Mouse (Mus musculus) frontal cortex, postnatal 10 days (tissue): ENCODE results near the gene Cacna1e.

Experiments
- DNase-seq, 2 experiments: peaks; one replicate each; pipeline ENCODE4 v3.0.0; 2022; ENCODE audit warnings: low spot score in 2 of 2, mixed read lengths in 1 of 2

The Cacna1e gene

DNA sequence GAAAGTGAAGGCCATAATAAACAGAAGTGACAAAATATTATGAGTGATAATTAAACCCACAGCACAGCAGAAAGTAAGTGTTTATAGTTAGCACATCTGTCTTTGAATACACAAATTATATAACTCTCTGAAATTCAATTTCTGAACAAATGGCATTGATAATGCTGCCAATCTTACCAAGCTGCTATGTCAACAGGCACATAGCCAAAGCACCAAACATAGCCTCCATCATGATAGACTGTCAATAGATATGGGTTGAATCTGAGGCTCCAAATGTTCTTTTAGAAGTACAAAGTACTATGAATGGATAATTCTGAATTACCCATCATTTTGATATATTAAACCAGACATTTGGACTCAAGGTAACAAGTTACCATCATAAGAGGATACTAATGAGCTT is 372.6 kb downstream of the Cacna1e start:
- no peak for DNase-seq

GRCm38 (mm10) chr1:154504005-154504404 is 380.3 kb downstream of the Cacna1e start:
- no peak for DNase-seq

DNA sequence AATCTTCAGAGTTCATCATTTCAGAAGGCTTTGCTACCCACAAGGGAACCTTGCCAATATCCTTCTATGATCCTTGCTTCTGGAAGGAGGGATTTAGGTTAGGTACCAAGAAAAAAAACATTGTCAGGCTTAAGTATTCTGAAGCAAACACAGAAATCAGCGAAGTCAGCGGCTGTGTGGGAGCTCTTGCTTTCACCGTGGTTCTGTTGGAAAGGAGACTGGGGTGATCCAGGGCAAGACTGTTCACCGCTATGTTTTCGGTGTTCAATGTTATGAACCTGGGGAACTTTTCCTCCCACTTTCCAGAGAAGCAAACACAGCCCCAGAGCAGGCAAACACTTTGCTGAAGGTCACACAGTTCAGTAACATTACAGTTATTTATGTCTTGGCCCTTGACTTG is 383.4 kb downstream of the Cacna1e start:
- no peak for DNase-seq

DNA sequence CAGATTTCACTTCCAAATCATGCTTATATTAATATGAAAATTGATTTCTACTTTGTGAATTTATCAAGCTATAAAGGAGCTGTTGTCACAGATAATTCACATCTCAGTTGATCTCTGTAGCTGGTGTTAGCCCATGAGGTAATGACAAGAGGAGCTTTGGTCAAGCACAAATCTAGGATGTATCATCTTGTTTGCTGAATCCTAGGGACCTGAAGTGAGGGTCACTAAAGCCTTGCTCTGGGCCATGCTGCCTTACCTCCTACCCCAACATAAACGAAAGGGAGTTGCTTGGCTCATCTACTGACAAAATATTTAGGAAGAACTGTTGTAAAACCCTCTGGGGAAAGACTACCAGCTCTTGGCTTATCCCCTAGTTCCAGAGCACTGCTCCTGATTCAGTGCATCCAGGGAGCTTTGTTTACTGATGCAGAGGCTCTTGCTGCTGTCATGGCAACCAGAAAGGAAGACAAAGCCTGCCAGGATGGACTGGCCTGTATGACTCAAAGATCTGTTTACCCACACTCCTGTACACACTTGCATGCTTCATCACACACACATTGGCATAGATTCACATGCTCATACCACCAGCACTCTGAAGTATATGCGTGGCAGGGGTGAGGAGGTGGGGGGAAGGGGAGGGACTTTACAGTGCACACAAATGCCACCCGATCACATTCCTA is 384.0 kb downstream of the Cacna1e start:
- DNase-seq: peak; percentile 29 to 32

GRCm38 (mm10) chr1:154498821-154499220 is 385.5 kb downstream of the Cacna1e start:
- DNase-seq: no peak

GRCm38 (mm10) chr1:154491071-154491470 is 393.2 kb downstream of the Cacna1e start:
- no peak for DNase-seq

DNA sequence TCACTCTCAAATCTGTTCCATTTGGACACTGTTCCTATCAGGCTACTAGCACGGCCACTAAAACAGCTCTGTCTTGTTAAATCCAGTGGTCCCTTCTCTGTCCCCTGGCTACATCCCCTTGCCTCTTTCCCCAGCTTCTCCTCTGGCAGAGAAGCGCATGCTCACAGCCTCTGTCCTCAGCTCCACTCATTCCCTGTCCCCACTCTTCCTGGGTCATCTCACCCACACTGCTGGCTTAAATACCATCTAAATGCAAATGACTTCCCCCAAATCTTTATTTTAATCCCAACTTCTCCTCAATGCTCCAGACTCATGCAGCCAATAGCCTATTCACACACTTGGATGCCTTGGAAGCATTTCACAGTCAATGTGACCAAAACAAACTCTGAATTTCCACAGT is 407.6 kb downstream of the Cacna1e start:
- DNase-seq: no peak

GRCm38 (mm10) chr1:154475706-154476105 is 408.6 kb downstream of the Cacna1e start:
- no peak for DNase-seq

- DNase-seq: no peak
These were observed 410.1 kb downstream of the Cacna1e start for GRCm38 (mm10) chr1:154474156-154474555.

DNA sequence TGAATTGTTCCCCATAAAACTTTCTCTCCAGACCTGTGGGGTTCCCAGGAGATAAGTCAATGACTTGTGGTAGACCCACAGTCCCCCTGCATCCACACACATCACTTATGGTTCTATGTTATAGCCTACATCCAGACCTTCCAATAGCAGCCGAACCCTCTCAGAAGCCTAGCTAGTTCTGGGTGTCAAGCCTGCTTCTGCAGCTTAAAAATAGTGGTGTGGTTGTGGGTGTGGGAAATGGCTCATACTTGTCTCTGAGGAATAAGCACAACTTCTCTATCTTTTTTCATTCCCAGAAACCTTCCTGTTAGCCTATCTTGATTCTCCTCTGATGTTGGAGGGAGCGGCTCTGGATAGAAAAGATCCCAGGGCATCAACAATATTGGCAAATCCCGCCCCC is 417.0 kb downstream of the Cacna1e start:
- no peak for DNase-seq

DNA sequence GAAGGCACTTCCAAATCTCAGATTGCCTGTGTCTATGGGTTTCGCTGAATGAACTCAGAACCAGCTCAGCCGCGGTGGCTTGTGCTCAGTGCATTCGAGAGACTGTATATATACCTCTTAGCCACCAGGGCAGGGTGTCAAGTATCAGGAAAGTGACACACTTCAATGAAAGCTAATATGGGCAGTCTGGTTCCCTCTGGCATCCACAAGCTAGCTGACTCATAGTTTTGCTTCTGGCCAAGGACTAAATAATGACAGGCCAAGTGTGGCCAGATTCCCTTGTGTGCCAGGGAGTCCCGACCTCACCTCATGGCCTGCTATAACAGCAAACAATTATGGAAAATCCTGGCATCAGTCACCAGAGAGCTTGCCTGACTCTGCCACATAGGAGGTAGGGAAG is 422.8 kb downstream of the Cacna1e start:
- no peak for DNase-seq

GRCm38 (mm10) chr1:154460067-154460466 is 424.2 kb downstream of the Cacna1e start:
- no peak for DNase-seq

- no peak for DNase-seq
These were observed 425.7 kb downstream of the Cacna1e start for GRCm38 (mm10) chr1:154458601-154459000.

DNA sequence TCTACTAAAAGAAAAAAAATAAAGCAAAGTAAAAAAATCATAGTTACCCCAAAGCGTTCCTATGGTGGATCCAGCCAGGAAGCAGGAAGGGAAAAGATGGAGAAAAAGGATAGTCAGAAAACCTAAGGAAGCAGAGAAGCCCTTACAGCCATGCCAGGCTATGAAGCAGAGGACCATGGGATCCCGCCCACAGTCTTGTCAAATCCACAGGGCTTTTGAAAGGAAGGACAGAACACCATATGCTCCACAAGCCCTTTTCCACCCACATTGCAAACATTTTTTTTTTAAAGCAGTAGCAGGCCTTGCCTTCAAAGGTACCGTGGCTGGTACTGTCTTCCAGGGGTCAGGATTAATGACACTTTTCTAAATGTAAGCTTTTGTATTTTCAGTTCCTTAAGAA is 433.5 kb downstream of the Cacna1e start:
- DNase-seq: no peak

- no peak for DNase-seq
These were observed 437.8 kb downstream of the Cacna1e start for GRCm38 (mm10) chr1:154446456-154446855.

DNA sequence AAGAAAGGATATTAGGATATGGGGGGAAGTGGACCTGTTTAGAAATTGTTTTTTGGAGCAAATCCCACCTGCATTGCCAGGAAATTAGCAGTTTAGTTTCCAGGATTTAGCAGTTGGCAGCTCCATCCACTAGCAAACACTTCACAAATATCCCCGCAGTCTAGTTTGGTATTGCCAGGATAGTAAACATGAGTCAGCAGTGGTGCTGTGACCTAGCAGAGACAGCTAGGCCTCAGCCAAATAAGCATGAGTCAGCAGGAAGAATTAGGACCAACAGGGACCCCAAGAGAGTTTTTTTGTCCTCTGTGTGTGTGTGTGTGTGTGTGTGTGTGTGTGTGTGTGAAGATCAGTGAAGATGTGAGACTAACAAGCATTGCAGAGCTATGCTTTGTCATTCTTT is 450.8 kb downstream of the Cacna1e start:
- DNase-seq: no peak

DNA sequence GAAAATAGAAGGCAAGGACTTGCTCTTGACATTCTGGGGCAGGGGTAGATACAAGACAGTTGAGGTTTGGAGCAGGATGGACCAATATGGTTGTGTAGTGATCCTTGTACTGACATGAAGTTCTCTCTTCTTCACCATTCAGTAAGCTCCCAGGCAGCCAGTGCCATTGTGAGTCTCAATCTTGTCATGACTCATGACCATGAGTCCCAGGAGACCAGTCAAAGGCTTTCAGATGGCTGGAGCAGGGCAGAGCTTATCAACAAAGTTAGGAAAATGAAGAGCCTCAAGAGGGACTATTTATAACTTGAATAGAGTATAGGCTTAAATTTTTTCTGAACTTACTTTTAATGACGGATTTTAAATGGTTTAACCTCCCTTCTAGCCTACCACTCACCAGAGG is 451.2 kb downstream of the Cacna1e start:
- no peak for DNase-seq

DNA sequence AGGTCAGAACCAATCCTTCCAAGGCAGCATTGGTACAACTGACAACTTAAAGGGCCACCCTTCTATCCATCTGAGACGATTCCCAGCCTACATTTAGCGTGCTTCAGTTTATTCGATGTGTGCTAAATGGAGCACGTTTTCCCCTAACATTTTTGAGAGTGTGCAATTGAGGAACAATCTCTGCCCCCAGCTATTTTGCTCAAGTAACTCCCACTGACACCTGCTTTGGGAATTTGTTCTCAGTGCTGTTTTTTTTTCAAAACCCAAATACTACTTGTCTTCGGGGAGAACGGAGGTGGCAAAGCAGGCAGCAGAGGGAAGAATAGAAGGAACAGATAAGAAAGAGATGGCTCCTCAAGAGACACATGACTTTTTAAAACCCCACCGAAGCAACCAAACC is 456.0 kb downstream of the Cacna1e start:
- no peak for DNase-seq

GRCm38 (mm10) chr1:154418278-154418677 is 466.0 kb downstream of the Cacna1e start:
- peak in 1 of 2 experiments; percentile 22 for DNase-seq

- no peak for DNase-seq
These were observed 467.7 kb downstream of the Cacna1e start for GRCm38 (mm10) chr1:154416384-154417155.

DNA sequence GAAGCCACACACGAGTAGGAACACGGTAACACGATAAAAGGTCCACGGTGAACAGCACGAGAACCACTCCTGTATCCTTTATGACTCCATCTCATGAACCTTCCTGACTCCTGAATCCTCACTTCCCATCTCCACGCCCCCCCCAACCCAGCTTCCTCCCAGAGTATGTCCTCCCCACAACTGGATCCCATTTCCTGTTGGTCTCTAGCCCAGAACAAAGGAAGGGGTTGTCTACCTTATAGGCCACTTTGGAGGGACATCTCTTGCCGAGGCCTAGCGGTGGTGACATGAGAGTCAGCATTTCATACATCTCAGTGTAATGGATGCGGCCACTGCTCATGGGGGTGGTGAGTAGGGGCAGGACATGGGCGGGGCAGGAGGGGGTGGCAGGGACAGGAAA is 468.5 kb downstream of the Cacna1e start:
- DNase-seq: no peak

GRCm38 (mm10) chr1:154413138-154413537 is 471.2 kb downstream of the Cacna1e start:
- no peak for DNase-seq

GRCm38 (mm10) chr1:154409051-154409450 is 475.2 kb downstream of the Cacna1e start:
- no peak for DNase-seq
